Mouse (Mus musculus): ENCODE measurements around the gene Ccer2. TPM values are rescaled to one million over a fixed set of nuclear protein-coding genes. Genes with fewer than 3 reads are reported as not detected.
A peak's percentile ranks its signal among the peaks of the same experiment; 100 is the strongest.

Ccer2 gene
- not detected in 2 replicates for total RNA-seq (2012; rRNA removed)
- under 1 TPM in 1 of 2 experiments, not detected in 1; 0.11 TPM for polyA plus RNA-seq (2012; ENCODE audit: insufficient read depth in 1 of 2, insufficient read length in 2 of 2, low read depth in 1 of 2, low replicate concordance in 2 of 2, missing spikeins in 1 of 2)

DNA sequence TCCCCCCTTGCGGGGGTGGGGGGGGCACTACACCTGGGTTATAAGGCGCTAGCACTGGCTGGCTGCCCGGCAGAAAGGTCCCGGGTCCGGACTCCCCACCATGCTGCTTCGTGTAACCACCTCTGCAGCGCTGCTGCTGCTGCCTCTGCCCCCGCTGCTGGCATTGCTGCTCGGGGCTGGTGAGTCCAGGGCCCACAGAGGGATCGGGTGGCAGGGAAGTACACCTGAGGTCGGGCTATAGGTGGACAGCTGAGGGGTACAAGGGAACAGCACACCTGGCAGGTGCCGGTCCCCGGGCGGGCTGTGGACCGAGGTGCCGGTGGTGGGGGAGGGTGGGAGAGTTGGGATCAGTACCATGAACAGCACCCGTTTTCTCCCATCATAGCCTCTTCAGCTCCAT, at the start of gene Ccer2:
TSS of gene Ccer2 (plus strand) at position 96 of the 400 bp plus-strand sequence.
- Histone ChIP-seq H3K9ac (ENCODE audit: control insufficient read depth, low read depth, low read length, poor library complexity, severe bottlenecking) (no peak within 1 kb of the TSS), H3K79me2 (ENCODE audit: control insufficient read depth, insufficient read depth, low read length, poor library complexity) (no peaks in the 10 kb centered on the region), H3K27me3 (ENCODE audit: control insufficient read depth in 1 of 2, insufficient read depth in 2 of 2, low read length in 2 of 2) (no peaks in the 10 kb centered on the region), H3K36me3 (ENCODE audit: control insufficient read depth in 1 of 2, insufficient read depth in 2 of 2, low read length in 2 of 2) (no peaks in the 10 kb centered on the region; a peak in 1 of 4 replicates), H3K4me1 (ENCODE audit: control insufficient read depth in 1 of 2, insufficient read depth in 2 of 2, low read length in 2 of 2) (no peaks in the 10 kb centered on the region), H3K4me3 (ENCODE audit: control insufficient read depth in 1 of 2, insufficient read depth in 1 of 2, low read depth in 2 of 2, low read length in 2 of 2) (no peak within 1 kb of the TSS), H3K27ac (ENCODE audit: control insufficient read depth, low read depth, low read length) (no peak within 1 kb of the TSS), H3K9me3 (replicated peaks; ENCODE audit: insufficient read depth, low read length) (no peaks in the 10 kb centered on the region)
- TF ChIP-seq TCF12 (IDR thresholded peaks at IDR 0.05; ENCODE audit: low read depth, low read length) (no peak), KAT2A (conservative IDR thresholded peaks at IDR 0.05; ENCODE audit: low read depth, low read length) (no peak), E2F4 (IDR thresholded peaks at IDR 0.05; ENCODE audit: borderline replicate concordance, low read depth, low read length) (no peak), MYC (IDR thresholded peaks at IDR 0.05; ENCODE audit: low read depth, low read length) (no peak), TAL1 (IDR thresholded peaks at IDR 0.05; ENCODE audit: low read length) (no peak), GATA1 (IDR thresholded peaks at IDR 0.05; ENCODE audit: low read depth, low read length) (no peak), EP300 (IDR thresholded peaks at IDR 0.05; ENCODE audit: low read depth in 1 of 2, low read length in 2 of 2) (no peak), MAFK (IDR thresholded peaks at IDR 0.05; ENCODE audit: borderline replicate concordance, low read depth, low read length) (no peak), ZMIZ1 (IDR thresholded peaks at IDR 0.05; ENCODE audit: low read depth, low read length) (no peak), HCFC1 (IDR thresholded peaks at IDR 0.05; ENCODE audit: low read depth, low read length) (no peak), USF1 (IDR thresholded peaks at IDR 0.05; ENCODE audit: low read depth, low read length) (no peak), POLR2AphosphoS2 (IDR thresholded peaks at IDR 0.05; ENCODE audit: low read length) (no peak), BHLHE40 (IDR thresholded peaks at IDR 0.05; ENCODE audit: borderline replicate concordance, low read depth, low read length) (no peak), MEF2A (IDR thresholded peaks at IDR 0.05; ENCODE audit: extremely low read depth, insufficient replicate concordance, low read depth, low read length, poor library complexity, severe bottlenecking) (no peak), CTCF (IDR thresholded peaks at IDR 0.05 in 2 of 3, conservative IDR thresholded peaks at IDR 0.05 in 1 of 3; ENCODE audit: control insufficient read depth in 1 of 3, insufficient read depth in 1 of 3, low read depth in 2 of 3, low read length in 3 of 3, poor library complexity in 1 of 3, severe bottlenecking in 1 of 3) (no peak), NRF1 (IDR thresholded peaks at IDR 0.05; ENCODE audit: insufficient read depth, low read depth, low read length, poor library complexity, severe bottlenecking) (no peak), UBTF (IDR thresholded peaks at IDR 0.05; ENCODE audit: borderline replicate concordance, insufficient read depth, low read depth, low read length) (no peak), MAZ (IDR thresholded peaks at IDR 0.05; ENCODE audit: low read depth, low read length) (no peak)
- no peak for DNase-seq (ENCODE audit: low read depth, low spot score)

DNA sequence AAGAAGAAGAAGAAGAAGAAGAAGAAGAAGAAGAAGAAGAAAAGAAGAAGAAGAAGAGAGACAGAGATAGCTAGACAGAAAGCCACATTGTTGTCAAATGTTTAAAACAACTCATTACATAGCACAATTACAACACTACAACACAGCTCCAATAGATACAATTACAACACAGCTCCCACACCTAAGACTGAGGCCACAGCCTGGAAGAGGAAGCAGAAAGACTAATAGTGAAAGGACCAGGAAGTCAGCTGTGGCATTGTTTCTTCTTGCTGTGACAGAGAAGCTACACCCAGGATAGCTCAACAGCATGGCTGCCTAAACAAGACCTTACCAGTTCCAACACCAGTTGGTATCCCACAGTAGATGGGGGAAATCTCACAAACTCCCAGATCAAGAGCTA, 46.5 kb upstream of the Ccer2 start:
- Histone ChIP-seq H3K4me1 (ENCODE audit: control insufficient read depth in 1 of 2, insufficient read depth in 2 of 2, low read length in 2 of 2) (no peaks in the 10 kb centered on the region), H3K27ac (ENCODE audit: control insufficient read depth, low read depth, low read length) (no peak overlapping the region), H3K9ac (ENCODE audit: control insufficient read depth, low read depth, low read length, poor library complexity, severe bottlenecking) (no peak overlapping the region), H3K79me2 (ENCODE audit: control insufficient read depth, insufficient read depth, low read length, poor library complexity) (no peaks in the 10 kb centered on the region), H3K4me3 (ENCODE audit: control insufficient read depth in 1 of 2, insufficient read depth in 1 of 2, low read depth in 2 of 2, low read length in 2 of 2) (no peak overlapping the region), H3K36me3 (ENCODE audit: control insufficient read depth in 1 of 2, insufficient read depth in 2 of 2, low read length in 2 of 2) (no peaks in the 10 kb centered on the region), H3K27me3 (ENCODE audit: control insufficient read depth in 1 of 2, insufficient read depth in 2 of 2, low read length in 2 of 2) (no peaks in the 10 kb centered on the region; a peak in 1 of 4 replicates), H3K9me3 (replicated peaks; ENCODE audit: insufficient read depth, low read length) (no peaks in the 10 kb centered on the region)
- DNase-seq (ENCODE audit: low read depth, low spot score) = peak; percentile 10
- TF ChIP-seq CTCF (IDR thresholded peaks at IDR 0.05 in 2 of 3, conservative IDR thresholded peaks at IDR 0.05 in 1 of 3; ENCODE audit: control insufficient read depth in 1 of 3, insufficient read depth in 1 of 3, low read depth in 2 of 3, low read length in 3 of 3, poor library complexity in 1 of 3, severe bottlenecking in 1 of 3) (no peak), HCFC1 (IDR thresholded peaks at IDR 0.05; ENCODE audit: low read depth, low read length) (no peak), MYB (IDR thresholded peaks at IDR 0.05; ENCODE audit: low read depth, low read length) (no peak), MAX (IDR thresholded peaks at IDR 0.05; ENCODE audit: low read length) (no peak), JUND (IDR thresholded peaks at IDR 0.05; ENCODE audit: low read depth, low read length) (no peak), NRF1 (IDR thresholded peaks at IDR 0.05; ENCODE audit: insufficient read depth, low read depth, low read length, poor library complexity, severe bottlenecking) (no peak), MYC (IDR thresholded peaks at IDR 0.05; ENCODE audit: low read depth, low read length) (no peak), POLR2AphosphoS5 (IDR thresholded peaks at IDR 0.05; ENCODE audit: borderline replicate concordance, low read depth, low read length) (no peak)

All from MEL (cell line).